Mouse (Mus musculus) midbrain, postnatal 0 days (tissue): ENCODE measurements around the gene Scnn1a. TPM values are rescaled to one million over a fixed set of nuclear protein-coding genes. Genes with fewer than 3 reads are reported as not detected.

Experiments used
- ATAC-seq: fragments of 200-750 bp; cut with Nextera tagmentation; 2 replicates; pipeline ENCODE4 v1.8.0; 2017; ENCODE audit warnings: moderate number of reproducible peaks, mild to moderate bottlenecking, moderate TSS enrichment, moderate library complexity; ENCODE audit not compliant: low FRiP score
- DNase-seq: peaks from one replicate; pipeline ENCODE4 v3.0.0-alpha.2; 2015; ENCODE audit warnings: low spot score
- H3K27ac ChIP-seq: fragments of 300-500 bp; sonication (generic); 2 replicates; pipeline ENCODE4 v1.5.1; 2014; ENCODE audit warnings: low read depth, mild to moderate bottlenecking, low read length, mixed read lengths
- H3K27me3 ChIP-seq: fragments of 300-500 bp; sonication (generic); 2 replicates; pipeline ENCODE4 v1.6.1; 2014; ENCODE audit warnings: low read length, control low read depth, mixed read lengths; ENCODE audit not compliant: insufficient read depth
- H3K36me3 ChIP-seq: fragments of 300-500 bp; sonication (generic); 2 replicates; pipeline ENCODE4 v1.6.1; 2014; ENCODE audit warnings: low read length, control low read depth, mixed read lengths; ENCODE audit not compliant: insufficient read depth
- H3K4me1 ChIP-seq: fragments of 300-500 bp; sonication (generic); 2 replicates; pipeline ENCODE4 v1.6.1; 2014; ENCODE audit warnings: mild to moderate bottlenecking, control low read depth, antibody characterized with exemption, low read length, mixed read lengths; ENCODE audit not compliant: insufficient read depth
- H3K4me2 ChIP-seq: fragments of 300-500 bp; sonication (generic); 2 replicates; pipeline ENCODE4 v1.6.1; 2014; ENCODE audit warnings: low read depth, mild to moderate bottlenecking, low read length, mixed read lengths; ENCODE audit not compliant: poor library complexity, severe bottlenecking
- H3K4me3 ChIP-seq: fragments of 300-500 bp; sonication (generic); 2 replicates; pipeline ENCODE4 v1.5.1; 2014; ENCODE audit warnings: low read depth, mild to moderate bottlenecking, low read length, moderate library complexity
- H3K9ac ChIP-seq: fragments of 300-500 bp; sonication (generic); replicated peaks from 2 replicates; pipeline ENCODE4 v1.6.1; 2014; ENCODE audit warnings: mild to moderate bottlenecking, low read length, moderate library complexity, mixed read lengths; ENCODE audit not compliant: poor library complexity, severe bottlenecking
- H3K9me3 ChIP-seq: fragments of 300-500 bp; sonication (generic); 2 replicates; pipeline ENCODE4 v1.6.1; 2016; ENCODE audit warnings: low read length, control low read depth
- CTCF ChIP-seq: IDR thresholded peaks from 2 replicates; pipeline ENCODE4 v1.5.1; 2016; ENCODE audit warnings: antibody characterized with exemption, mild to moderate bottlenecking
- WGBS: fragments of 180-500 bp; shearing (Covaris S2); extraction: QIAGEN DNeasy Blood & Tissue Kit; methylation state at CpG from one replicate; pipeline ENCODE4 v1.1.7; 2014; 5-methylcytosine and 5-hydroxymethylcytosine counted together
- polyA plus RNA-seq: library from polyadenylated mRNA; unstranded; fragments of >200 nt; fragmentation: Nextera tagmentation; extraction: Ambion mirVana; gene quantifications from 2 replicates; pipeline ENCODE4 v1.2.1, GENCODE M21; 2015
- total RNA-seq: library from RNA; depleted of rRNA; stranded (reverse); fragments of >200 nt; gene quantifications from 2 replicates; pipeline ENCODE4 v1.2.3, GENCODE M21; 2014

Scnn1a gene
- total and polyA plus RNA-seq, 2 experiments from 2014 or later: 1.5 to 1.8 TPM

DNA sequence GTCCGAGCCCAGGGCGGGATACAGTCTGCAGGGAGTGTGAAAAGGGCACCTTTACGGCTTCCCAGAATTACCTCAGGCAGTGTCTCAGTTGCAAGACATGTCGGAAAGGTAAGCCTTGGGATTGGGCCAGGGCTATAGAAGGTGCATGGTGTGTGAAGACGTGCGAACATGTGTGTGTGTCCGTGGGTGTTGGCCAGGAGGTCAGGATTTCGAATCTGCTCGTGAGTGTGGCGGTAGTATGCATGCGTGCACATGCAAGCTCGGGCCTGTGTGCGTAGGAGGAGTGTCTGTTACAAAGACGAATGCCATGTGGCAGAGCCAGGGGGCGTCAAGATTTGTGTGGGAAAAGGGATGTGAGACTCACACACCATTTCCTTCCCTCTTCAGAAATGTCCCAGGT is 36.9 kb downstream of the Scnn1a start:
- TF ChIP-seq CTCF: no peak
- Histone ChIP-seq H3K4me1 (peaks cover 12% of the 10 kb centered on the region; the same call in 1 of the 2 replicates), H3K9ac (no peak overlapping the region), H3K4me3 (no peak overlapping the region), H3K4me2 (no peak overlapping the region), H3K36me3 (no peaks in the 10 kb centered on the region), H3K27me3 (no peaks in the 10 kb centered on the region), H3K9me3 (no peaks in the 10 kb centered on the region), H3K27ac (no peak overlapping the region)
- no peak for DNase-seq
- 95% methylated on average over 15 of the region's 15 CpGs for WGBS
- no peak for ATAC-seq

DNA sequence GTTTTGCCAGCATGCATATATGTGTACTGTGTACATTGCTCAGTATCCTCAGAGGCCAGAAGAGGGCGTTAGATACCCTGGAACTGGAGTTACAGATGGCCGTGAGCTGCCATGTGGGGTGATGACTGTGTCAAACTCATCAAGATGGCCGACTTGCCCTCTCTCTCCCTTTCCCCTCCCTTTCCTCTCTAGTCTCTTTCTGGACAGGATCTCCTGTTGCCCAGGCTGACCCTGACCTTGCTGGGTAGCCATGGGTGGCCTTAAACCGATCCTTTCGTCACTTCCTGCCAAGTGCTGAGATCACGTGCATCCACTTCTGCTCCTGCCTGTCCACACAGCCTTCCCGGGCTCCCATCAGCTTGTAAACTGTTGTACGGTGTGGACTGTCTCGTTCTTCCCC is 39.5 kb downstream of the Scnn1a start:
- ATAC-seq: no peak
- no peak for DNase-seq
- H3K4me1 ChIP-seq: peaks cover 14% of the 10 kb centered on the region; the same call in 1 of the 2 replicates
- peak; percentile 28; the same call in 1 of the 2 replicates for TF ChIP-seq CTCF
- no peak overlapping the region for H3K9ac ChIP-seq
- no peak overlapping the region for H3K4me2 ChIP-seq
- no peak overlapping the region for H3K27ac ChIP-seq
- WGBS: 58% methylated on average over 9 of the region's 9 CpGs
- no peak overlapping the region for H3K4me3 ChIP-seq
- no peaks in the 10 kb centered on the region for H3K36me3 ChIP-seq
- peaks cover 7% of the 10 kb centered on the region; the same call in 1 of the 2 replicates for H3K27me3 ChIP-seq
- no peaks in the 10 kb centered on the region for H3K9me3 ChIP-seq

DNA sequence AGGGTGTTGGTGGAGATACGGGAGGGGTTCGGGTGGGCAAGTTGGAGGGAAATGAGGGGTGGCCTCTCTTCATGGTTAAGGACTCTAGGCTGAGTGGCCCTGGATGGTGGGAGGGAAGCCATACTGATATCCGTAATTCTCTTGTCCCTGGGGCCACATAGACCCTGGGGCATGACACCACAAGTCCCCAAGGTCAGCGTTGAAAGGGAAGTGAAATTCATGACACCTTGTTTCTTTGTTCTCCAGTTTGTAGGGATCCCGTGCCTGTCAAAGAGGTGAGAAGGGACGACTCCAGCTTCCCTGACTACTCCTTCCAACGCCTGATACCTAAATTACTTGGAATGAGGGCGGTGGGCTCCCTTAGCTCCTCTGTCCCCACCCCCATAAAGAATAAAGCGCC is 40.4 kb downstream of the Scnn1a start:
- ATAC-seq: no peak
- Histone ChIP-seq H3K27me3 (peaks cover 7% of the 10 kb centered on the region; the same call in 1 of the 2 replicates), H3K4me3 (no peak overlapping the region), H3K27ac (no peak overlapping the region), H3K9me3 (no peaks in the 10 kb centered on the region), H3K9ac (no peak overlapping the region), H3K4me1 (peaks cover 9% of the 10 kb centered on the region; the same call in 1 of the 2 replicates), H3K36me3 (no peaks in the 10 kb centered on the region), H3K4me2 (no peak overlapping the region)
- DNase-seq: no peak
- TF ChIP-seq CTCF: no peak
- WGBS: 56% methylated on average over 9 of the region's 9 CpGs

DNA sequence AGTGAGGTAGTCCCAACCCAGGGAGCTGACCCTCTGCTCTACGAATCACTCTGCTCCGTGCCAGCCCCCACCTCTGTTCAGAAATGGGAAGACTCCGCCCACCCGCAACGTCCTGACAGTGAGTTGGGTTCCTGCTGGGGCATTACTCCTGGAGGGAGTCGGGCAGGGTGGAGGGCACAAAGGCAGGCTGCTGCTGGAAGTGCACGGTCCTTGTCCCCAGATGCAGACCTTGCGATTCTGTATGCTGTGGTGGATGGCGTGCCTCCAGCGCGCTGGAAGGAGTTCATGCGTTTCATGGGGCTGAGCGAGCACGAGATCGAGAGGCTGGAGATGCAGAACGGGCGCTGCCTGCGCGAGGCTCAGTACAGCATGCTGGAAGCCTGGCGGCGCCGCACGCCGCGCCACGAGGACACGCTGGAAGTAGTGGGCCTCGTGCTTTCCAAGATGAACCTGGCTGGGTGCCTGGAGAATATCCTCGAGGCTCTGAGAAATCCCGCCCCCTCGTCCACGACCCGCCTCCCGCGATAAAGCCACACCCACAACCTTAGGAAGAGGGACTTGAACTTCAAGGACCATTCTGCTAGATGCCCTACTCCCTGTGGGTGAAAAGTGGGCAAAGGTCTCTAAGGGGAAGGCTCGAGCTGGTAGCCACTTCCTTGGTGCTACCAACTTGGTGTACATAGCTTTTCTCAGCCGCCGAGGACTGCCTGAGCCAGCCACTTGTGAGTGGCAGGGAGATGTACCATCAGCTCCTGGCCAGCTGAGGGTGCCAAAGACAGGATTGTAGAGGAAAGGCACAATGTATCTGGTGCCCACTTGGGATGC is 41.2 kb downstream of the Scnn1a start:
- peak; percentile 70 for TF ChIP-seq CTCF
- DNase-seq: peak; percentile 77
- peak overlapping the region; percentile 26 for H3K4me3 ChIP-seq
- no peaks in the 10 kb centered on the region for H3K9me3 ChIP-seq
- 14% methylated on average over 38 of the region's 38 CpGs for WGBS
- H3K4me2 ChIP-seq: peak overlapping the region; percentile 51
- H3K36me3 ChIP-seq: no peaks in the 10 kb centered on the region
- peak; percentile 51 for ATAC-seq
- peaks cover 9% of the 10 kb centered on the region; the same call in 1 of the 2 replicates for H3K4me1 ChIP-seq
- peaks cover 7% of the 10 kb centered on the region; the same call in 1 of the 2 replicates for H3K27me3 ChIP-seq
- no peak overlapping the region for H3K27ac ChIP-seq
- no peak overlapping the region for H3K9ac ChIP-seq

DNA sequence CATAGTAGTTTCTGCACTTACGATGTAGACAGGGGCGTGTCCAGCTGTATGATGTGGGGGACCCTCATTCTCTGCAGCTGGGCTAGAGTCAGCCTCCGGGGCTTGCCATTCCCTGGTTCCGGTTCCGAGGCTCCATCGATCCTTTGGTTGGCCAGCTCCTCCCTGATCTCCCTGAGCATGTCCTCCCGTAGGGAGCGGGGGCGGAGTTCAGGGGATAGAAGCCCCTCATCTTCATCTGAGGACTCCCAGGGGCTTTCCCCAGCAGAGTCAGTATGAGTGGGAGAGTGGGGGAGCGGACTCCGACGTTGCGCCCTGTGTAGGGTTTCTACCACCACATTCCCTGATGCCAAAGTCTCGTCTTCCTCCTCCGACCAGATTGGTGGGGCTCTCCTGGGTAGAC is 42.6 kb downstream of the Scnn1a start:
- ATAC-seq: no peak
- peaks cover 9% of the 10 kb centered on the region; the same call in 1 of the 2 replicates for H3K4me1 ChIP-seq
- H3K36me3 ChIP-seq: no peaks in the 10 kb centered on the region
- no peak for TF ChIP-seq CTCF
- H3K27me3 ChIP-seq: peaks cover 7% of the 10 kb centered on the region; the same call in 1 of the 2 replicates
- H3K9ac ChIP-seq: no peak overlapping the region
- peak overlapping the region; percentile 8; the same call in 1 of the 2 replicates for H3K4me3 ChIP-seq
- H3K4me2 ChIP-seq: peak overlapping the region; percentile 39
- WGBS: 19% methylated on average over 15 of the region's 15 CpGs
- H3K27ac ChIP-seq: no peak overlapping the region
- DNase-seq: no peak
- H3K9me3 ChIP-seq: no peaks in the 10 kb centered on the region
